Mouse (Mus musculus): ENCODE measurements around the gene Fads6. TPM values are rescaled to one million over a fixed set of nuclear protein-coding genes. Genes with fewer than 3 reads are reported as not detected.
A peak's percentile ranks its signal among the peaks of the same experiment; 100 is the strongest.

The Fads6 gene
- polyA plus RNA-seq, 1 experiment from 2014 or later: 1.9 TPM

GRCm38 (mm10) chr11:115334531-115334930, 37.1 kb upstream of the Fads6 start, which contains the start of gene Otop3:
TSS of gene Otop3 (plus strand) at chr11:115334731.
- peaks cover 4% of the 10 kb centered on the region; the same call in 1 of the 2 replicates for H3K4me1 ChIP-seq (ENCODE audit: control insufficient read depth, insufficient read depth, low read length)
- no peaks in the 10 kb centered on the region for H3K36me3 ChIP-seq (ENCODE audit: control insufficient read depth, insufficient read depth, low read length)
- H3K27ac ChIP-seq (ENCODE audit: low read depth, low read length): no peak within 1 kb of the TSS
- ATAC-seq (ENCODE audit: low read depth): peak; percentile 41; the same call in 1 of the 2 replicates
- peaks cover 2% of the 10 kb centered on the region; the same call in 1 of the 2 replicates for H3K27me3 ChIP-seq (ENCODE audit: control insufficient read depth, insufficient read depth, low read length)
- H3K4me2 ChIP-seq (ENCODE audit: low read depth, low read length): peak within 1 kb of the TSS; percentile 56
- WGBS: 3% methylated on average over 29 of the region's 29 CpGs
- peak within 1 kb of the TSS; percentile 21 for H3K4me3 ChIP-seq (ENCODE audit: low read depth, low read length)
- no peaks in the 10 kb centered on the region for H3K9me3 ChIP-seq (ENCODE audit: control insufficient read depth, low read length)
- peak within 1 kb of the TSS; percentile 21; the same call in 1 of the 2 replicates for H3K9ac ChIP-seq (replicated peaks; ENCODE audit: low read depth, low read length)

- ATAC-seq (ENCODE audit: low read depth): no peak
- Histone ChIP-seq H3K9me3 (ENCODE audit: control insufficient read depth, low read length) (no peaks in the 10 kb centered on the region), H3K27me3 (ENCODE audit: control insufficient read depth, insufficient read depth, low read length) (no peaks in the 10 kb centered on the region), H3K4me2 (ENCODE audit: low read depth, low read length) (no peak overlapping the region), H3K4me1 (ENCODE audit: control insufficient read depth, insufficient read depth, low read length) (no peaks in the 10 kb centered on the region), H3K27ac (ENCODE audit: low read depth, low read length) (no peak overlapping the region), H3K4me3 (ENCODE audit: low read depth, low read length) (no peak overlapping the region), H3K36me3 (ENCODE audit: control insufficient read depth, insufficient read depth, low read length) (no peaks in the 10 kb centered on the region), H3K9ac (replicated peaks; ENCODE audit: low read depth, low read length) (no peak overlapping the region)
- 70% methylated on average over 15 of the region's 15 CpGs for WGBS
Measured at GRCm38 (mm10) chr11:115329339-115329738, 31.9 kb upstream of the Fads6 start.

GRCm38 (mm10) chr11:115326730-115327129, 29.3 kb upstream of the Fads6 start:
- H3K4me1 ChIP-seq (ENCODE audit: control insufficient read depth, insufficient read depth, low read length): 0 out of 2 replicates have a peak, but pooled peaks cover 4% of the 10 kb centered on the region
- H3K27me3 ChIP-seq (ENCODE audit: control insufficient read depth, insufficient read depth, low read length): peaks cover 18% of the 10 kb centered on the region
- ATAC-seq (ENCODE audit: low read depth): no peak
- 65% methylated on average over 7 of the region's 7 CpGs for WGBS
- H3K36me3 ChIP-seq (ENCODE audit: control insufficient read depth, insufficient read depth, low read length): no peaks in the 10 kb centered on the region
- H3K4me3 ChIP-seq (ENCODE audit: low read depth, low read length): no peak overlapping the region
- H3K27ac ChIP-seq (ENCODE audit: low read depth, low read length): no peak overlapping the region
- no peaks in the 10 kb centered on the region for H3K9me3 ChIP-seq (ENCODE audit: control insufficient read depth, low read length)
- no peak overlapping the region for H3K4me2 ChIP-seq (ENCODE audit: low read depth, low read length)
- no peak overlapping the region for H3K9ac ChIP-seq (replicated peaks; ENCODE audit: low read depth, low read length)

GRCm38 (mm10) chr11:115323354-115323753, 25.9 kb upstream of the Fads6 start:
- WGBS: 15% methylated on average over 32 of the region's 32 CpGs

GRCm38 (mm10) chr11:115321906-115322693, 24.6 kb upstream of the Fads6 start, which contains the start of gene Ush1g:
TSS of gene Ush1g (minus strand) at chr11:115322041.
- Histone ChIP-seq H3K9ac (replicated peaks; ENCODE audit: low read depth, low read length) (no peak within 1 kb of the TSS), H3K9me3 (ENCODE audit: control insufficient read depth, low read length) (no peaks in the 10 kb centered on the region), H3K4me1 (ENCODE audit: control insufficient read depth, insufficient read depth, low read length) (0 out of 2 replicates have a peak, but pooled peaks cover 6% of the 10 kb centered on the region), H3K36me3 (ENCODE audit: control insufficient read depth, insufficient read depth, low read length) (no peaks in the 10 kb centered on the region), H3K4me2 (ENCODE audit: low read depth, low read length) (no peak within 1 kb of the TSS), H3K27ac (ENCODE audit: low read depth, low read length) (no peak within 1 kb of the TSS), H3K27me3 (ENCODE audit: control insufficient read depth, insufficient read depth, low read length) (peaks cover 56% of the 10 kb centered on the region), H3K4me3 (ENCODE audit: low read depth, low read length) (no peak within 1 kb of the TSS)
- WGBS: 4% methylated on average over 35 of the region's 35 CpGs
- ATAC-seq (ENCODE audit: low read depth): peak; percentile 56; the same call in 1 of the 2 replicates

More at GRCm38 (mm10) chr11:115323354-115323753, 25.9 kb upstream of the Fads6 start:
- Histone ChIP-seq H3K9ac (replicated peaks; ENCODE audit: low read depth, low read length) (no peak overlapping the region), H3K27me3 (ENCODE audit: control insufficient read depth, insufficient read depth, low read length) (peaks cover 47% of the 10 kb centered on the region), H3K27ac (ENCODE audit: low read depth, low read length) (no peak overlapping the region), H3K4me3 (ENCODE audit: low read depth, low read length) (no peak overlapping the region), H3K36me3 (ENCODE audit: control insufficient read depth, insufficient read depth, low read length) (no peaks in the 10 kb centered on the region), H3K4me2 (ENCODE audit: low read depth, low read length) (peak overlapping the region; percentile 14; the same call in 1 of the 2 replicates), H3K9me3 (ENCODE audit: control insufficient read depth, low read length) (no peaks in the 10 kb centered on the region), H3K4me1 (ENCODE audit: control insufficient read depth, insufficient read depth, low read length) (0 out of 2 replicates have a peak, but pooled peaks cover 6% of the 10 kb centered on the region)
- ATAC-seq (ENCODE audit: low read depth): no peak

- 0 out of 2 replicates have a peak, but pooled peaks cover 6% of the 10 kb centered on the region for H3K4me1 ChIP-seq (ENCODE audit: control insufficient read depth, insufficient read depth, low read length)
- no peak overlapping the region for H3K9ac ChIP-seq (replicated peaks; ENCODE audit: low read depth, low read length)
- H3K27me3 ChIP-seq (ENCODE audit: control insufficient read depth, insufficient read depth, low read length): peaks cover 69% of the 10 kb centered on the region
- no peak overlapping the region for H3K4me2 ChIP-seq (ENCODE audit: low read depth, low read length)
- 9% methylated on average over 18 of the region's 18 CpGs for WGBS
- H3K27ac ChIP-seq (ENCODE audit: low read depth, low read length): no peak overlapping the region
- ATAC-seq (ENCODE audit: low read depth): no peak
- H3K4me3 ChIP-seq (ENCODE audit: low read depth, low read length): no peak overlapping the region
- H3K36me3 ChIP-seq (ENCODE audit: control insufficient read depth, insufficient read depth, low read length): no peaks in the 10 kb centered on the region
- H3K9me3 ChIP-seq (ENCODE audit: control insufficient read depth, low read length): no peaks in the 10 kb centered on the region
Measured at GRCm38 (mm10) chr11:115319704-115320383, 22.4 kb upstream of the Fads6 start.

GRCm38 (mm10) chr11:115318245-115319027, 21.0 kb upstream of the Fads6 start:
- ATAC-seq (ENCODE audit: low read depth): no peak
- H3K4me1 ChIP-seq (ENCODE audit: control insufficient read depth, insufficient read depth, low read length): 0 out of 2 replicates have a peak, but pooled peaks cover 4% of the 10 kb centered on the region
- no peaks in the 10 kb centered on the region for H3K9me3 ChIP-seq (ENCODE audit: control insufficient read depth, low read length)
- 6% methylated on average over 62 of the region's 63 CpGs for WGBS
- H3K36me3 ChIP-seq (ENCODE audit: control insufficient read depth, insufficient read depth, low read length): no peaks in the 10 kb centered on the region
- H3K9ac ChIP-seq (replicated peaks; ENCODE audit: low read depth, low read length): 0 out of 2 replicates have a peak overlapping the region, but pooled peaks have one; percentile 11
- peaks cover 65% of the 10 kb centered on the region for H3K27me3 ChIP-seq (ENCODE audit: control insufficient read depth, insufficient read depth, low read length)
- 0 out of 2 replicates have a peak overlapping the region, but pooled peaks have one; percentile 4 for H3K4me2 ChIP-seq (ENCODE audit: low read depth, low read length)
- no peak overlapping the region for H3K27ac ChIP-seq (ENCODE audit: low read depth, low read length)
- 0 out of 2 replicates have a peak overlapping the region, but pooled peaks have one; percentile 4 for H3K4me3 ChIP-seq (ENCODE audit: low read depth, low read length)

- Histone ChIP-seq H3K36me3 (ENCODE audit: control insufficient read depth, insufficient read depth, low read length) (no peaks in the 10 kb centered on the region), H3K4me3 (ENCODE audit: low read depth, low read length) (no peak overlapping the region), H3K27me3 (ENCODE audit: control insufficient read depth, insufficient read depth, low read length) (peaks cover 56% of the 10 kb centered on the region), H3K4me1 (ENCODE audit: control insufficient read depth, insufficient read depth, low read length) (0 out of 2 replicates have a peak, but pooled peaks cover 2% of the 10 kb centered on the region), H3K27ac (ENCODE audit: low read depth, low read length) (no peak overlapping the region), H3K9me3 (ENCODE audit: control insufficient read depth, low read length) (no peaks in the 10 kb centered on the region), H3K9ac (replicated peaks; ENCODE audit: low read depth, low read length) (no peak overlapping the region), H3K4me2 (ENCODE audit: low read depth, low read length) (no peak overlapping the region)
- no peak for ATAC-seq (ENCODE audit: low read depth)
- 60% methylated on average over 7 of the region's 7 CpGs for WGBS
Measured at GRCm38 (mm10) chr11:115317204-115317603, 19.7 kb upstream of the Fads6 start.
